Mouse (Mus musculus) CH12.LX (cell line): ENCODE measurements at regions not wholly inside any gene's neighbourhood (a gene's known extent, or its start where the extent isn't known, plus 50 kb on each side); places are given as distances from the start of the nearest gene placed in this dataset.

Source experiments
- DNase-seq: peaks from one replicate; pipeline ENCODE4 v3.0.0-alpha.2; 2013; ENCODE audit errors: extremely low read depth
- H3K27ac ChIP-seq: 2 replicates; pipeline ENCODE4 v1.5.1; 2012; ENCODE audit warnings: low read depth, mild to moderate bottlenecking, control low read depth, moderate library complexity; ENCODE audit not compliant: insufficient read depth
- H3K27me3 ChIP-seq: replicated peaks from 2 replicates; pipeline ENCODE3; 2012; ENCODE audit warnings: inconsistent platforms
- H3K36me3 ChIP-seq, 2 experiments: replicated peaks in 1 of 2; 2 replicates each; pipeline versions ENCODE3 to v1.6.1; 2012; ENCODE audit warnings: inconsistent platforms in 1 of 2, low read length in 1 of 2, mild to moderate bottlenecking in 1 of 2, mixed read lengths in 1 of 2, moderate library complexity in 1 of 2; ENCODE audit not compliant: control insufficient read depth in 1 of 2, insufficient read depth in 1 of 2
- H3K4me1 ChIP-seq, 2 experiments: 2 replicates each; pipeline ENCODE4 v1.6.1; 2012; ENCODE audit warnings: inconsistent platforms in 1 of 2, moderate library complexity in 1 of 2; ENCODE audit not compliant: insufficient read depth in 2 of 2, control insufficient read depth in 1 of 2
- H3K4me2 ChIP-seq: 2 replicates; pipeline ENCODE4 v1.6.1; 2012; ENCODE audit warnings: low read depth, mild to moderate bottlenecking, control low read depth; ENCODE audit not compliant: poor library complexity, insufficient read depth, severe bottlenecking
- H3K4me3 ChIP-seq, 3 experiments: fragments of 150-350 bp in 1 of 3; sonication (generic) in 1 of 3; replicated peaks in 1 of 3; 2 replicates each; pipeline versions ENCODE3 to v1.5.1; 2011 to 2012; ENCODE audit warnings: low read depth in 2 of 3, low read length in 2 of 3, mild to moderate bottlenecking in 2 of 3, moderate library complexity in 2 of 3, control low read depth in 1 of 3, improper control_type of control experiment in 1 of 3, inconsistent platforms in 1 of 3, mixed read lengths in 1 of 3; ENCODE audit not compliant: poor library complexity in 1 of 3
- H3K79me2 ChIP-seq: replicated peaks from 2 replicates; pipeline ENCODE4 v1.6.1; 2012; ENCODE audit warnings: mild to moderate bottlenecking, moderate library complexity; ENCODE audit not compliant: control insufficient read depth, poor library complexity, insufficient read depth, severe bottlenecking; ENCODE audit errors: extremely low read depth
- H3K9ac ChIP-seq: 2 replicates; pipeline ENCODE4 v1.6.1; 2012; ENCODE audit warnings: low read depth, mild to moderate bottlenecking, control low read depth, moderate library complexity; ENCODE audit not compliant: insufficient read depth
- H3K9me3 ChIP-seq: replicated peaks from 2 replicates; pipeline ENCODE3; 2012; ENCODE audit warnings: low read length, inconsistent platforms, mixed read lengths
- CHD1 ChIP-seq: IDR thresholded peaks from 2 replicates; pipeline ENCODE4 v1.6.1; 2012; ENCODE audit warnings: low read depth, low read length, improper control_type of control experiment, inconsistent platforms
- ELF1 ChIP-seq: IDR thresholded peaks from 2 replicates; pipeline ENCODE4 v1.6.1; 2014; ENCODE audit warnings: low read depth, mild to moderate bottlenecking, inconsistent platforms, low read length, improper control_type of control experiment
- ETS1 ChIP-seq: conservative IDR thresholded peaks from 2 replicates; pipeline ENCODE4 v1.6.1; 2012; ENCODE audit warnings: low read depth, mild to moderate bottlenecking, inconsistent platforms, low read length, improper control_type of control experiment, moderate library complexity
- HCFC1 ChIP-seq: IDR thresholded peaks from 2 replicates; pipeline ENCODE4 v1.6.1; 2012; ENCODE audit warnings: low read depth, mild to moderate bottlenecking, inconsistent platforms, low read length, improper control_type of control experiment
- JUN ChIP-seq: IDR thresholded peaks from 2 replicates; pipeline ENCODE4 v1.6.1; 2011; ENCODE audit warnings: low read depth, mild to moderate bottlenecking, low read length, improper control_type of control experiment, moderate library complexity; ENCODE audit not compliant: insufficient read depth
- MAX ChIP-seq: IDR thresholded peaks from 2 replicates; pipeline ENCODE4 v1.6.1; 2011; ENCODE audit warnings: low read length, improper control_type of control experiment
- MEF2A ChIP-seq: IDR thresholded peaks from 2 replicates; pipeline ENCODE4 v1.6.1; 2014; ENCODE audit warnings: low read depth, mild to moderate bottlenecking, inconsistent platforms, low read length, improper control_type of control experiment, borderline replicate concordance
- MYC ChIP-seq: IDR thresholded peaks from 2 replicates; pipeline ENCODE4 v1.6.1; 2011; ENCODE audit warnings: low read depth, mild to moderate bottlenecking, improper control_type of control experiment, low read length
- PAX5 ChIP-seq: IDR thresholded peaks from 2 replicates; pipeline ENCODE4 v1.6.1; 2012; ENCODE audit warnings: low read length, inconsistent platforms, mixed read lengths
- POLR2A ChIP-seq: IDR thresholded peaks from 2 replicates; pipeline ENCODE4 v1.6.1; 2011; ENCODE audit warnings: low read depth, mild to moderate bottlenecking, improper control_type of control experiment, low read length
- TCF12 ChIP-seq: IDR thresholded peaks from 2 replicates; pipeline ENCODE4 v1.6.1; 2014; ENCODE audit warnings: low read depth, mild to moderate bottlenecking, inconsistent platforms, low read length, improper control_type of control experiment
- UBTF ChIP-seq: IDR thresholded peaks from 2 replicates; pipeline ENCODE4 v1.6.1; 2012; ENCODE audit warnings: low read depth, mild to moderate bottlenecking, inconsistent platforms, low read length, improper control_type of control experiment, moderate library complexity
- USF1 ChIP-seq: IDR thresholded peaks from 2 replicates; pipeline ENCODE4 v1.6.1; 2014; ENCODE audit warnings: low read depth, mild to moderate bottlenecking, inconsistent platforms, low read length, improper control_type of control experiment
- ZC3H11A ChIP-seq: IDR thresholded peaks from 2 replicates; pipeline ENCODE4 v1.6.1; 2012; ENCODE audit warnings: low read depth, mild to moderate bottlenecking, inconsistent platforms, low read length, improper control_type of control experiment
- ZKSCAN1 ChIP-seq: IDR thresholded peaks from 2 replicates; pipeline ENCODE4 v1.6.1; 2012; ENCODE audit warnings: low read depth, inconsistent platforms, low read length, improper control_type of control experiment, borderline replicate concordance
- dilution Hi-C: fragments of 300-500 bp; cut with MboI; formaldehyde crosslinking; loops from 2 replicates; pipeline ENCODE4 v1.14.3; 2020; ENCODE audit warnings: low sequenced_read_pairs; ENCODE audit not compliant: extremely low pct_unique_long_range_greater_than_20kb, extremely low pct_ligation_motif_present
- in situ Hi-C: fragments of 300-500 bp; cut with MboI; formaldehyde crosslinking; loops from 3 replicates; pipeline ENCODE4 v1.14.3; 2019; ENCODE audit warnings: low sequenced_read_pairs, low pct_ligation_motif_present, low pct_unique_long_range_greater_than_20kb, mixed read lengths

- Histone ChIP-seq H3K4me2 (0 out of 2 replicates have a peak overlapping the region, but pooled peaks have one; percentile 1), H3K9ac (no peak overlapping the region), H3K9me3 (no peaks in the 10 kb centered on the region), H3K27ac (no peak overlapping the region), H3K27me3 (no peaks in the 10 kb centered on the region), H3K36me3 (no peaks in the 10 kb centered on the region), H3K79me2 (no peaks in the 10 kb centered on the region), H3K4me1 (peaks cover 9 to 21% of the 10 kb centered on the region in 2 experiments), H3K4me3 (no peak overlapping the region)
- DNase-seq = no peak
- in situ Hi-C loops (no loop called here), dilution Hi-C loops (no loop called here)
- TF ChIP-seq MAX (0 out of 2 replicates have a peak, but pooled peaks have one; percentile 36), JUN (no peak), UBTF (no peak), ELF1 (no peak), MYC (peak; percentile 23; the same call in 1 of the 2 replicates), ZC3H11A (no peak)
These were observed 551.9 kb downstream of the Nfib start for GRCm38 (mm10) chr4:82153604-82154003.

GRCm38 (mm10) chr4:82149957-82150356 is 555.6 kb downstream of the Nfib start:
- DNase-seq = no peak
- H3K9me3 ChIP-seq = no peaks in the 10 kb centered on the region
- no peak overlapping the region for H3K27ac ChIP-seq
- no peak overlapping the region for H3K4me3 ChIP-seq
- H3K4me1 ChIP-seq = peaks cover 11 to 36% of the 10 kb centered on the region in 2 experiments
- H3K79me2 ChIP-seq = no peaks in the 10 kb centered on the region
- dilution Hi-C loops = no loop called here
- TF ChIP-seq USF1 = no peak
- no peak for TF ChIP-seq MAX
- no peak for TF ChIP-seq ZKSCAN1
- TF ChIP-seq ETS1 = no peak
- TF ChIP-seq PAX5 = no peak
- TF ChIP-seq HCFC1 = no peak
- no peak for TF ChIP-seq MEF2A
- TF ChIP-seq POLR2A = no peak
- no peak for TF ChIP-seq CHD1
- no peak for TF ChIP-seq UBTF
- no peak for TF ChIP-seq ELF1
- TF ChIP-seq TCF12 = no peak
- no peak for TF ChIP-seq ZC3H11A
- TF ChIP-seq, all 38 proteins: peak for 0
- H3K36me3 ChIP-seq = no peaks in the 10 kb centered on the region
- no peak overlapping the region for H3K9ac ChIP-seq
- in situ Hi-C loops = no loop called here
- no peak overlapping the region for H3K4me2 ChIP-seq
- H3K27me3 ChIP-seq = no peaks in the 10 kb centered on the region
